Mouse (Mus musculus): ENCODE measurements around the gene Smim20. TPM values are rescaled to one million over a fixed set of nuclear protein-coding genes. Genes with fewer than 3 reads are reported as not detected.

Gene Smim20
- total and polyA plus RNA-seq, 2 experiments from 2014 or later, result 53.1 to 75.2 TPM

DNA sequence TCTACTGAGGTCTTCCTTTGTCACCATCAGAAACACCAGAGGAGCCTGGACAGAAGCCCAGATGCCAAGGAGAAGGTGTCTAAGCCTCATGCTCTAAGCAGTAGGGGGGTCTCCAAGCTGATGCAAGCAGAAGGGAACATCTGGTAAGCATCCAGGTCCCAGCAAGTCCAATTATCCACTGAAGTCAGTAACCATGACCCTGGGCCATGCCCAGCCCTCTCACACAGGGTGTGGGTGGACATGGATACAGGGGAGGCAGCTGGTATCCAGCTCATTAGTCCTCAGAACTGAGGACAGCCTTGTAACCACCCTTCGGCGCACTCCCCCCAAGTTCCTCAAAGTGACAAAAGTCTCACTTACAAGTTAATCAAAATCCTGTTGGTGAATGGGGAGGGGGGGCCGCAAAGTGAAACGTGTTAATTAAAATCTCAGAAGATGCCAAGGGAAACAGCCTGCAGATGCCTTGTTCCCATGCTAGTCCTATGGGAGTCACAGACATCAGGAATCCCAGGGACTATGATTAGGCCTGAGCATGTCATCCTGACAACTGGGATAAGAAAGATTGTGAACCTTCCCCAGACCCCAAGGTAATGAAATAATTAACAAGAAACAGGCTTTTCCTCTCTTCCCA, 17.3 kb upstream of the Smim20 start:
- DNase-seq, result peak; percentile 59
- WGBS, result 53% methylated on average over 4 of the region's 4 CpGs
- no peaks in the 10 kb centered on the region for H3K9me3 ChIP-seq (ENCODE audit: low read length)

DNA sequence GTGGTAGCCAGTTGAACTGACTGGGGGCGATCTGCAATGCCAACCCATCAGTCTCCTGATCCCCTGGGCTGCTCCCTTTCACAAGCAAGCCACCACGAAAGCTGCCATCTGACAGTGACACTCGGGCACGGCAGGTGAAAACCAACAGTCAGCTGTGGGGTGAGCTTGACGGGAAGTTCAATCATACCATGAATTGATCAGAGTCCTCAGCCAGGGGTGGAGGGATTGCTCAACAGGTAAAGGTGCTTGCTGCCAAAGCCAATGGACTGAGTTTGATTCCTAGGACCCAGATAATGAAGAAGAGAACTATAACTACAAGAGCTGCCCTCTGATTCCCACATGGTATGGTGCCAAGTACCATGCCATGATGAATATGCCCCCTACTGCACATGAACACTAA, 12.7 kb upstream of the Smim20 start:
- ATAC-seq (no peak), DNase-seq (no peak)
- Histone ChIP-seq H3K9ac (no peak overlapping the region), H3K4me2 (ENCODE audit: low read depth) (no peak overlapping the region), H3K27ac (ENCODE audit: low read depth, low read length) (no peak overlapping the region), H3K4me3 (ENCODE audit: low read depth, low read length) (no peak overlapping the region), H3K27me3 (ENCODE audit: insufficient read depth, low read length) (no peaks in the 10 kb centered on the region), H3K36me3 (ENCODE audit: insufficient read depth) (no peaks in the 10 kb centered on the region), H3K9me3 (ENCODE audit: low read length) (no peaks in the 10 kb centered on the region), H3K4me1 (ENCODE audit: insufficient read depth) (peaks cover 7% of the 10 kb centered on the region)
- 86% methylated on average over 5 of the region's 5 CpGs for WGBS
- no peak for TF ChIP-seq CTCF (IDR thresholded peaks at IDR 0.05; ENCODE audit: low read depth)

More for the DNA sequence above, 17.3 kb upstream of the Smim20 start:
- no peak for TF ChIP-seq CTCF (IDR thresholded peaks at IDR 0.05; ENCODE audit: low read depth)
- ATAC-seq, result peak; percentile 76
- H3K27ac ChIP-seq (ENCODE audit: low read depth, low read length), result no peak overlapping the region
- H3K9ac ChIP-seq, result no peak overlapping the region
- H3K36me3 ChIP-seq (ENCODE audit: insufficient read depth), result no peaks in the 10 kb centered on the region
- H3K4me1 ChIP-seq (ENCODE audit: insufficient read depth), result no peaks in the 10 kb centered on the region
- H3K4me3 ChIP-seq (ENCODE audit: low read depth, low read length), result no peak overlapping the region
- H3K4me2 ChIP-seq (ENCODE audit: low read depth), result no peak overlapping the region
- H3K27me3 ChIP-seq (ENCODE audit: insufficient read depth, low read length), result no peaks in the 10 kb centered on the region

DNA sequence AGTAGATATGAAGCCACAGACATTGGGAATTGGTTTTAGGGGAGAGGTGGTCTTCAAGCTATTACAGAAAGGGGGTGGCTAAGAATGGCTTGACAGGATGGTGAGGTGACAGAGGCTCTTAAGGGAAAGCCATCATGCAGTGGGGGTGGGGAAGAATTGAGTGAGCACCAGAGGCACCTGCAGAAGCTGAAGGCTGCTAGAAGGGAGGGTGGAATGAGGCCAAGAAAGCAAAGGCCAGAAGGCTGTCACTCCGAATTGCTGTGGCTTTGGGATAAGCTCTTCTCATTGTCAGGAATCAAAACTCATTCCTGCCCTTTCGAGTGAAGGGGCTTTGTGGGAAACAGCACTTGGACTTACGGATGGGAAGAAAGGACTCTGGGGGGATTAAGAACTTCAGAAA, 12.1 kb upstream of the Smim20 start:
- no peak for DNase-seq
- no peak for TF ChIP-seq CTCF (IDR thresholded peaks at IDR 0.05; ENCODE audit: low read depth)
- H3K4me1 ChIP-seq (ENCODE audit: insufficient read depth), result peaks cover 7% of the 10 kb centered on the region
- no peaks in the 10 kb centered on the region for H3K36me3 ChIP-seq (ENCODE audit: insufficient read depth)
- no peak for ATAC-seq
- no peak overlapping the region for H3K9ac ChIP-seq
- WGBS, result 44% methylated on average over 3 of the region's 3 CpGs
- no peaks in the 10 kb centered on the region for H3K9me3 ChIP-seq (ENCODE audit: low read length)
- no peaks in the 10 kb centered on the region for H3K27me3 ChIP-seq (ENCODE audit: insufficient read depth, low read length)
- no peak overlapping the region for H3K4me3 ChIP-seq (ENCODE audit: low read depth, low read length)
- H3K27ac ChIP-seq (ENCODE audit: low read depth, low read length), result no peak overlapping the region
- H3K4me2 ChIP-seq (ENCODE audit: low read depth), result no peak overlapping the region

DNA sequence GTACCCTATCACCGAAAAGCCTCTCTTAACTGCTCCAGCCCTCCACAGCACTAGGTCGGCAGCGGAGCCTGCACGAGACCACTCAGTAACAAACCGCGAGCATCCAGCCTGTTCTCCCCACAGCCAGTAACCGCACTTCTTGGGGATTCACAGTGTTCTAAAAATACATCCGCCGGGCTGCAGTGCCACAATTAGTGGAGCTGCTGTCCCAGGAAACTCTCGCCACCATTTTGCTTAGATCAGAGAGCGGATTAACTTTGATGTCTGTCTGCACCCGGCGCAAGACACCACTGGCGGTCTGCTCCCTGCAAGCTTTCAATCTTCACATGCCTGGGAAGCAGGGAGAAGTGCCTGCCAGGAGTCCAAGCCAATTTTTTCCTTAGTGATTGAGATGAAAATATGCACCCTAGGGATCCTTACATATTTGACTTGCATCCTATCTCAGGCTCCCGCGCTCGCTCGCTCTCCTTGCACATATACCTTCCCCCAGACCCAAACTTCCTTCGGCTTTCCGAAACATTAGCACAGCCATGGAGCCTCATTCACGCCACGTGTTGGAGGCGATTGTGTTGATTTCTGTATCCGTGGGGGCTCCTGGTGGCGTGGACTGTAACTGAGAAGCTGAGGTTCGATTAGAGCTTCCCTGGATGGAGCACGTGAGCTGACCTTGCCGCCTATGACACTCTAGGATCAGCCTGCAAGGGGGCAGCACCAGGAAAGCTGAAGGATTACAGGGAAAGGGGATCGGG, 8.7 kb upstream of the Smim20 start:
- peak; percentile 53 for TF ChIP-seq CTCF (IDR thresholded peaks at IDR 0.05; ENCODE audit: low read depth)
- H3K9me3 ChIP-seq (ENCODE audit: low read length), result no peaks in the 10 kb centered on the region
- H3K27me3 ChIP-seq (ENCODE audit: insufficient read depth, low read length), result no peaks in the 10 kb centered on the region
- H3K36me3 ChIP-seq (ENCODE audit: insufficient read depth), result no peaks in the 10 kb centered on the region
- peak; percentile 84 for ATAC-seq
- H3K4me1 ChIP-seq (ENCODE audit: insufficient read depth), result peaks cover 7% of the 10 kb centered on the region
- DNase-seq, result peak; percentile 82
- peak overlapping the region; percentile 52 for H3K9ac ChIP-seq
- H3K4me2 ChIP-seq (ENCODE audit: low read depth), result peak overlapping the region; percentile 65
- H3K4me3 ChIP-seq (ENCODE audit: low read depth, low read length), result peak overlapping the region; percentile 29
- H3K27ac ChIP-seq (ENCODE audit: low read depth, low read length), result peak overlapping the region; percentile 68
- 3% methylated on average over 29 of the region's 29 CpGs for WGBS

DNA sequence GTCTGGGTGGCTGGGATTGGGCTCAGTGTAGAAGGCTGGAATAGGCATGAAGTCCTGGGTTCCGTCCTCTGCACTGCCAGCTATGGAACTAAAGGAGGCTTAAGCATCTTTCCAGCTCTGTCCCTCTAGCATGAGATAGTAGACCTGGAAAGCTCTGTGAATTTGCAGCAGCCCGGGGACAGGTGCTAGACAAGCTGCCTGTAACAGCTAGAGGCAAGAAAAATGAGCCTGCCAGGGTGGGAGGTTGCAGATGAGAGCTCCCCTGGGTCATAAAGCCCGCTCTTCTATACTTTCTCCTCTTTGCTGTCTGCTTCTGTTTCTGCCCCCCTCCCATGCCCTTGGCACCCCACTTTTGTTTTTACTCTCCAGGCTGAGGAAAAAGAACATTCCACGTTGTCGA, 7.0 kb upstream of the Smim20 start:
- 63% methylated on average over 5 of the region's 5 CpGs for WGBS
- Histone ChIP-seq H3K9me3 (ENCODE audit: low read length) (no peaks in the 10 kb centered on the region), H3K27me3 (ENCODE audit: insufficient read depth, low read length) (no peaks in the 10 kb centered on the region), H3K9ac (no peak overlapping the region), H3K4me3 (ENCODE audit: low read depth, low read length) (no peak overlapping the region), H3K4me2 (ENCODE audit: low read depth) (no peak overlapping the region), H3K36me3 (ENCODE audit: insufficient read depth) (no peaks in the 10 kb centered on the region), H3K27ac (ENCODE audit: low read depth, low read length) (0 out of 2 replicates have a peak overlapping the region, but pooled peaks have one; percentile 15), H3K4me1 (ENCODE audit: insufficient read depth) (peaks cover 7% of the 10 kb centered on the region)
- DNase-seq (no peak), ATAC-seq (peak; percentile 42)
- no peak for TF ChIP-seq CTCF (IDR thresholded peaks at IDR 0.05; ENCODE audit: low read depth)

DNA sequence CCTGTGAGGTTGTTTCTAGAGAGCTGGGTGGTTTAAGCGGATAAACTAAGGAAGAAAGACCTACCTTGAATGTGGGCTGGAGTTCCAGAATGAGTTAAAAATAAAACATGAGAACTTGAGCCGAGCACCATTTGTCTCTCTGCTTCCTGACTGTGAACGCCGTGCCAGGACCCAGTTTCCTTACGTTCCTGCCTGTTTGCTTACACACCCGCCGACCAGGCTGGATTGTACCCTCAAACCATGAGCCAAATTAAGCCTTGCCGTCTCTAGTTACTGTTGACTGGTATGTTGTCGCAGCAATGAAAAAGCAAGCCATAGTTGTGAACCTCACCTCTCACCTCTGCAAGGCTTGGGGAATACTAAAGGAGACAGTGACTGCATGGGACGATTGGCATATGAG, 4.9 kb upstream of the Smim20 start:
- Histone ChIP-seq H3K9me3 (ENCODE audit: low read length) (no peaks in the 10 kb centered on the region), H3K4me2 (ENCODE audit: low read depth) (no peak overlapping the region), H3K27me3 (ENCODE audit: insufficient read depth, low read length) (no peaks in the 10 kb centered on the region), H3K4me1 (ENCODE audit: insufficient read depth) (peaks cover 7% of the 10 kb centered on the region), H3K4me3 (ENCODE audit: low read depth, low read length) (no peak overlapping the region), H3K36me3 (ENCODE audit: insufficient read depth) (no peaks in the 10 kb centered on the region), H3K27ac (ENCODE audit: low read depth, low read length) (no peak overlapping the region), H3K9ac (no peak overlapping the region)
- WGBS, result 80% methylated on average over 10 of the region's 10 CpGs
- DNase-seq (no peak), ATAC-seq (no peak)
- TF ChIP-seq CTCF (IDR thresholded peaks at IDR 0.05; ENCODE audit: low read depth), result no peak

DNA sequence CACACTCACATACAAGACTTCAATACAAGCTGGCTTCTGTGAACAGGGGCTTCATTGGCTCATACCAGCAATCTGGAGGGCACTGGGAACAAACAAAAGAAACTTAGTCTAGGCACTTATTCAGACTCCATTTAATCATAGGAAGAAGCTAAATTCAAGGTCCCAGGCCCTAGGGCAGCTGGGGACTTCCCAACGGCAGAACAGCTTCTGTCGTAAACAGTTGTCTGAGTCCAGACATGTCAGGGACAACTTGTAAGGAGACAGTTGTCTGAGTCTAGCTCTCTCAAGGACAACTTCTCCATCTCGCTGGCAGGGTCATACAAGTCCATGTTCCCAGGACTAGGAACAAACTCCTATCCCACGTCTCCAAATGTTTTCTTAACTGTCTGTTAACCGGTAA, 2.8 kb upstream of the Smim20 start:
- ATAC-seq (no peak), DNase-seq (no peak)
- 80% methylated on average over 5 of the region's 5 CpGs for WGBS
- Histone ChIP-seq H3K9me3 (ENCODE audit: low read length) (no peaks in the 10 kb centered on the region), H3K27ac (ENCODE audit: low read depth, low read length) (no peak overlapping the region), H3K4me3 (ENCODE audit: low read depth, low read length) (no peak overlapping the region), H3K4me2 (ENCODE audit: low read depth) (no peak overlapping the region), H3K36me3 (ENCODE audit: insufficient read depth) (no peaks in the 10 kb centered on the region), H3K9ac (no peak overlapping the region), H3K4me1 (ENCODE audit: insufficient read depth) (peaks cover 6% of the 10 kb centered on the region; the same call in 1 of the 2 replicates), H3K27me3 (ENCODE audit: insufficient read depth, low read length) (no peaks in the 10 kb centered on the region)
- TF ChIP-seq CTCF (IDR thresholded peaks at IDR 0.05; ENCODE audit: low read depth), result no peak

Measured in forebrain, postnatal 0 days (tissue).